8 mouse cellular contexts compared by ENCODE assay signal in the genomic region with DNA sequence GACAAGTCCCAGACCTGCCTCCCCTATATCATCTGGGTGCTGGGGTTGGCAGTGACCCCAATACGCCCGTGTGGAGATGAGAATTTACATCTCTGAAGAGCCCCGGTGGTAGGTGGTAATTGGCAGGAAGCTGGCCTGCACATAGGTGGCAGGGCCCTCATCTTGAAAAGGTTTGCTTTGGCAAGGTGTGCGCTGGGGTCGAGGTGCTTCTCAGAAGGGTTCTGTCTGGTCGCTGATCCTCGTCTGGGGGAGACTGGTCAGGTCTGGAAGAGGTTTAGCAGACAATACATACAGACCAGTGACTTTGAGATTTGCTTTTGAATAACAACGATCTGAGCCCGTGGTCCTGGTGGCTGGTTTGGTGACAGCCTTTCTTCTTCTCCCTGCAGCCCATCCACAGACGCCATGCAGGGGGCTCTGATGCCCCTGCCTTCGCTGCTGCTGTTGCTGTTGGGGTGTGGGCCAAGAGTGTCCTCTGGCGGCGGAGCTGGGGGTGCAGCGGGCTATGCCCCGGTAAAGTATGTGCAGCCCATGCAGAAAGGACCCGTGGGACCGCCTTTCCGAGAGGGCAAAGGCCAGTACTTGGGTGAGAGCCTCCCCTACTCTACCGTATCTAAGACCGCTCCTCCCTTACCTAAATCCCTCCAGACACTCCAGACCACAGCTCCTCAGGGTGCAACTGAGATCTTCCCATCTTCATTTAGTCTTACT. TPM values are rescaled to one million over a fixed set of nuclear protein-coding genes. Genes with fewer than 3 reads are reported as not detected.
DNase-seq lines count a peak whose midpoint lies in the region; ATAC-seq and TF ChIP-seq lines count a peak whose summit lies in the region.

No protein-coding gene starts in this region.

- TF ChIP-seq POLR2A in cerebellum, adult 2 months (IDR thresholded peaks at IDR 0.05; ENCODE audit: borderline replicate concordance, insufficient read depth, low read length) = no peak
- TF ChIP-seq POLR2A in thymus, adult 2 months (IDR thresholded peaks at IDR 0.05; ENCODE audit: control insufficient read depth, extremely low read depth, insufficient read depth, low read length, poor library complexity) = no peak

- H3K27me3 ChIP-seq in cerebellum, adult 2 months (ENCODE audit: control insufficient read depth, insufficient read depth, low read length) = no peaks in the 10 kb centered on the region
- no peaks in the 10 kb centered on the region for H3K27me3 ChIP-seq in thymus, adult 2 months (ENCODE audit: control insufficient read depth, insufficient read depth, low read length)
- 0 out of 2 replicates have a peak, but pooled peaks cover 3% of the 10 kb centered on the region for H3K27me3 ChIP-seq in intestine, embryonic 15.5 days (replicated peaks)
- H3K27me3 ChIP-seq in midbrain, embryonic 11.5 days (ENCODE audit: control insufficient read depth, insufficient read depth, low read length) = no peaks in the 10 kb centered on the region

- no peak for ATAC-seq in cerebellum, adult (ENCODE audit: insufficient number of reproducible peaks, low FRiP score, low TSS enrichment)
- ATAC-seq in intestine, embryonic 15.5 days = peak; percentile 67
- ATAC-seq in midbrain, embryonic 11.5 days (ENCODE audit: low FRiP score) = peak; percentile 57
- ATAC-seq in activated CD4-positive, CD25-positive, alpha-beta regulatory T cell, adult 4 months = no peak

- H3K9ac ChIP-seq in intestine, embryonic 15.5 days = no peak overlapping the region; the same call in 1 of the 2 replicates
- H3K9ac ChIP-seq in midbrain, embryonic 11.5 days (ENCODE audit: low read length) = peak overlapping the region; percentile 30; the same call in 1 of the 2 replicates

- no peak for TF ChIP-seq CTCF in cerebellum, adult 2 months (IDR thresholded peaks at IDR 0.05; ENCODE audit: borderline replicate concordance, insufficient read depth, low read depth, low read length)
- no peak for TF ChIP-seq CTCF in thymus, adult 2 months (IDR thresholded peaks at IDR 0.05; ENCODE audit: borderline replicate concordance, control insufficient read depth, extremely low read depth, insufficient read depth, low read length, poor library complexity)

- 17% methylated on average over 20 of the region's 20 CpGs for WGBS in cerebellum, adult 2 months
- 28% methylated on average over 20 of the region's 20 CpGs for WGBS in thymus, adult 2 months
- 14% methylated on average over 20 of the region's 20 CpGs for WGBS in intestine, embryonic 15.5 days
- 15% methylated on average over 20 of the region's 20 CpGs for WGBS in midbrain, embryonic 11.5 days

- no peak for DNase-seq in cerebellum, adult 2 months
- peak; percentile 35 for DNase-seq in thymus, adult 2 months
- no peak for DNase-seq in thymus, adult 18-20 months
- DNase-seq in midbrain, embryonic 11.5 days (ENCODE audit: low spot score, missing footprints) = no peak
- DNase-seq in left cerebral cortex, adult 8-10 months (ENCODE audit: low spot score in 2 of 2) = no peak

- no peak overlapping the region for H3K27ac ChIP-seq in cerebellum, adult 2 months (ENCODE audit: insufficient read depth, low read length)
- no peak overlapping the region for H3K27ac ChIP-seq in thymus, adult 2 months (ENCODE audit: control insufficient read depth, insufficient read depth, low read length)
- H3K27ac ChIP-seq in intestine, embryonic 15.5 days = no peak overlapping the region
- H3K27ac ChIP-seq in midbrain, embryonic 11.5 days (ENCODE audit: low read depth, low read length) = no peak overlapping the region

- H3K4me2 ChIP-seq in intestine, embryonic 15.5 days (replicated peaks) = peak overlapping the region; percentile 53
- H3K4me2 ChIP-seq in midbrain, embryonic 11.5 days = peak overlapping the region; percentile 40

- no peaks in the 10 kb centered on the region for H3K9me3 ChIP-seq in intestine, embryonic 15.5 days
- H3K9me3 ChIP-seq in midbrain, embryonic 11.5 days (ENCODE audit: control insufficient read depth, low read length) = peaks cover 3% of the 10 kb centered on the region; the same call in 1 of the 2 replicates

- no peaks in the 10 kb centered on the region for H3K36me3 ChIP-seq in thymus, adult 2 months (ENCODE audit: control insufficient read depth, insufficient read depth, low read length)
- no peaks in the 10 kb centered on the region for H3K36me3 ChIP-seq in intestine, embryonic 15.5 days
- no peaks in the 10 kb centered on the region; the same call in 1 of the 2 replicates for H3K36me3 ChIP-seq in midbrain, embryonic 11.5 days (ENCODE audit: control insufficient read depth, insufficient read depth, low read length)

- H3K4me1 ChIP-seq in cerebellum, adult 2 months (ENCODE audit: control insufficient read depth, insufficient read depth, low read length) = peaks cover 15% of the 10 kb centered on the region
- 0 out of 2 replicates have a peak, but pooled peaks cover 4% of the 10 kb centered on the region for H3K4me1 ChIP-seq in thymus, adult 2 months (replicated peaks; ENCODE audit: control insufficient read depth, insufficient read depth, low read length)
- H3K4me1 ChIP-seq in intestine, embryonic 15.5 days (replicated peaks) = peaks cover 7% of the 10 kb centered on the region
- H3K4me1 ChIP-seq in midbrain, embryonic 11.5 days (ENCODE audit: control insufficient read depth, insufficient read depth, low read length) = 0 out of 2 replicates have a peak, but pooled peaks cover 4% of the 10 kb centered on the region

- H3K4me3 ChIP-seq in cerebellum, adult 2 months (replicated peaks; ENCODE audit: insufficient read depth, low read depth, low read length) = peak overlapping the region; percentile 79
- no peak overlapping the region for H3K4me3 ChIP-seq in thymus, adult 2 months (ENCODE audit: control insufficient read depth, insufficient read depth, low read length)
- H3K4me3 ChIP-seq in intestine, embryonic 15.5 days (replicated peaks) = 0 out of 2 replicates have a peak overlapping the region, but pooled peaks have one; percentile 17
- H3K4me3 ChIP-seq in midbrain, embryonic 11.5 days (ENCODE audit: low read depth, low read length) = peak overlapping the region; percentile 16; the same call in 1 of the 2 replicates

RNA-seq across cellular contexts. Expression of gene Adprhl2, which starts 12.1 kb away (rescaled TPM):
- polyA plus RNA-seq in cerebellum, adult 2 months (2012; rRNA removed) = 45.8 and 49.7 TPM in 2 replicates
- polyA plus RNA-seq in thymus, adult 2 months (2012; rRNA removed) = 66.0 and 67.9 TPM in 2 replicates
- polyA plus RNA-seq in intestine, embryonic 15.5 days (2015; fragmentation: Nextera tagmentation; extraction: Ambion mirVana) = 55.4 and 60.7 TPM in 2 replicates
- 36.4 and 45.0 TPM in 2 replicates for polyA plus RNA-seq in midbrain, embryonic 11.5 days (2014; fragmentation: Nextera tagmentation; extraction: Ambion mirVana)
- polyA plus RNA-seq in activated CD4-positive, CD25-positive, alpha-beta regulatory T cell, adult 4 months (2017; shearing (Covaris generic)) = 10 to 100 TPM; 12.4 to 26.1 TPM
- 10 to 100 TPM; 26.9 to 32.0 (median 31.2) TPM for total RNA-seq in left cerebral cortex, adult 8-10 months (2022)

RNA-seq across cellular contexts. Expression of gene Tekt2, which starts 16.1 kb away (rescaled TPM):
- 4.1 and 4.7 TPM in 2 replicates for polyA plus RNA-seq in cerebellum, adult 2 months (2012; rRNA removed)
- polyA plus RNA-seq in thymus, adult 2 months (2012; rRNA removed) = 0.83 and 1.4 TPM in 2 replicates
- polyA plus RNA-seq in intestine, embryonic 15.5 days (2015; fragmentation: Nextera tagmentation; extraction: Ambion mirVana) = 7.1 and 7.4 TPM in 2 replicates
- 1.8 and 2.2 TPM in 2 replicates for polyA plus RNA-seq in midbrain, embryonic 11.5 days (2014; fragmentation: Nextera tagmentation; extraction: Ambion mirVana)
- under 1 TPM in 1 of 2 experiments, not detected in 1; 0.33 TPM for polyA plus RNA-seq in activated CD4-positive, CD25-positive, alpha-beta regulatory T cell, adult 4 months (2017; shearing (Covaris generic))
- total RNA-seq in left cerebral cortex, adult 8-10 months (2022) = 1 to 10 TPM in 2 of 4 experiments, under 1 TPM in 2; 0.86 to 1.6 (median 1.3) TPM

RNA-seq across cellular contexts. Expression of gene Col8a2, which starts 22.8 kb away (rescaled TPM):
- 0.93 and 2.0 TPM in 2 replicates for polyA plus RNA-seq in cerebellum, adult 2 months (2012; rRNA removed)
- polyA plus RNA-seq in thymus, adult 2 months (2012; rRNA removed) = 0.28 and 0.35 TPM in 2 replicates
- 7.1 and 8.2 TPM in 2 replicates for polyA plus RNA-seq in intestine, embryonic 15.5 days (2015; fragmentation: Nextera tagmentation; extraction: Ambion mirVana)
- polyA plus RNA-seq in midbrain, embryonic 11.5 days (2014; fragmentation: Nextera tagmentation; extraction: Ambion mirVana) = 9.1 and 9.5 TPM in 2 replicates
- not detected for polyA plus RNA-seq in activated CD4-positive, CD25-positive, alpha-beta regulatory T cell, adult 4 months (2017; shearing (Covaris generic))
- 1 to 10 TPM; 1.9 to 4.0 (median 2.5) TPM for total RNA-seq in left cerebral cortex, adult 8-10 months (2022)

RNA-seq across cellular contexts. Expression of gene Trappc3, which starts 47.2 kb away (rescaled TPM):
- polyA plus RNA-seq in cerebellum, adult 2 months (2012; rRNA removed) = 175 TPM in 2 replicates
- 48.0 and 55.1 TPM in 2 replicates for polyA plus RNA-seq in thymus, adult 2 months (2012; rRNA removed)
- polyA plus RNA-seq in intestine, embryonic 15.5 days (2015; fragmentation: Nextera tagmentation; extraction: Ambion mirVana) = 94.2 and 99.7 TPM in 2 replicates
- 37.1 and 38.9 TPM in 2 replicates for polyA plus RNA-seq in midbrain, embryonic 11.5 days (2014; fragmentation: Nextera tagmentation; extraction: Ambion mirVana)
- polyA plus RNA-seq in activated CD4-positive, CD25-positive, alpha-beta regulatory T cell, adult 4 months (2017; shearing (Covaris generic)) = 10 to 100 TPM; 57.1 to 80.8 TPM
- 10 to 100 TPM; 86.2 to 93.4 (median 89.3) TPM for total RNA-seq in left cerebral cortex, adult 8-10 months (2022)

RNA-seq across cellular contexts. Expression of gene Map7d1, which starts 53.2 kb away (rescaled TPM):
- polyA plus RNA-seq in cerebellum, adult 2 months (2012; rRNA removed) = 274 and 283 TPM in 2 replicates
- 74.6 and 84.2 TPM in 2 replicates for polyA plus RNA-seq in thymus, adult 2 months (2012; rRNA removed)
- polyA plus RNA-seq in intestine, embryonic 15.5 days (2015; fragmentation: Nextera tagmentation; extraction: Ambion mirVana) = 26.7 and 27.6 TPM in 2 replicates
- polyA plus RNA-seq in midbrain, embryonic 11.5 days (2014; fragmentation: Nextera tagmentation; extraction: Ambion mirVana) = 61.8 and 68.7 TPM in 2 replicates
- 1 to 10 TPM; 6.7 to 7.4 TPM for polyA plus RNA-seq in activated CD4-positive, CD25-positive, alpha-beta regulatory T cell, adult 4 months (2017; shearing (Covaris generic))
- total RNA-seq in left cerebral cortex, adult 8-10 months (2022) = 100 to 1,000 TPM; 224 to 273 (median 253) TPM

Comparison
In these comparisons a context has a peak if more than half of its experiments do, and no peak if none do; other contexts are left out.
1. ATAC-seq: peak in intestine, embryonic 15.5 days (single experiment) and midbrain, embryonic 11.5 days (single experiment); none in cerebellum, adult (single experiment) and activated CD4-positive, CD25-positive, alpha-beta regulatory T cell, adult 4 months (single experiment).